Mouse (Mus musculus): ENCODE measurements around the gene Rbm28.
"Not testable (repeated sequence)": the region's sequence is repeated elsewhere in the genome, so short reads cannot be mapped to it uniquely, and the experiment has no call there.

Rbm28 gene

DNA sequence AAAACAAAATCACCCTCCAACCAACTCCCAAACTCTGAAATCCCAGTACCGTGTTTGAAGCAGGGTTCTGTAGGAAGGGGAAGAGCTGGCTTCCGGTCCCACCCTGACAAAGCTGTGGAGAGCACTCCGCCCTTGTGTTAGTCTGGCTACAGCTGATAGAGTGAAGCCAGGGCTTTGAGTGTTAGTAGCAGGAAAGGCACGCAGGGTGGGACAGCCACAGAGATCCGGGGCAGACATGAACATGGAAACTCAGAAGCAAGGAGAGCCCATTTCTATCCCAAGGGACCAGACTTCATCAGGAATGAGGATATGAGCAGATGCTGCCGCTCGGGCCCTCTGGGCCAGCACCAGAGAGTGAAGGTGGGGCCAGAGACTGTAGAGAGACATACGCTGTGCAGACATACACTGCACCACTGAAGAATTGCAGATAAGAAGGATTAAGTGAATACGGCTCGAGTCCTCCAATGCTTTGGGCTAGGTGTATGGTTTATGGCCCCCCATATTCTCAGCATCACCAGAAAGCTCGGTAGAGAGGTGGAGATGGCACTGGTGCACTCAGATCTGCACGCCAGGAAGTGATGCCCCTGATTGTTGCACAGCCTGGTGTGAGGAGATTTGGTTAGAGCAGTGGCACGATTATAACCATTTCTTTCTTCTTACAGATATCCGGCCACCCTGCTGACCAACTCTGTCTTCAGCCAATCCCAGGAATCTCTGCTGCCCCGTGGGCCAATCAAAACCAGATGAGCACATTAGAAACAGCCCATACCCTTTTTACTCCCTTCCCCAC lies 29.4 kb upstream of the Rbm28 start:
- DNase-seq (ENCODE audit: low read depth, low spot score) = peak; percentile 56

DNA sequence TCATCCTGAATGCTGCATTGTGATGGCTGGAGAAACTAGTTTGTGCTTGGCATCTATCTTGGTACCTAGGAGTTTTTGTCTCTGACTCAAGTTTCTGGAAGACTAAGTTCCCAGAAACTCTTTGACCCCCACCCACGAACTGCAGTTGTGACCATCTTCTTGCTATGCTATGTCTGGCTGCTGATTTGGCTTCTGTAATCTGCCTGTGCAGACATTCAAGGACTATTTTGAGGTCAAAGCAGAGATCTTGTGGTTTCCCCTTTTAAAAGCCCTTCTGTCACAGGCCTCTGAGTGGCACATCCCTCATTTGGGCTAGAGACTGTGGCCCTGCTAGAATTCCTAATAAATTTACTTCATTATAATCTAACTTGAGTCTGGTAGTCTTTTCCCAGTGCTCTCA lies 23.1 kb upstream of the Rbm28 start:
- no peak for DNase-seq (ENCODE audit: low read depth, low spot score)

DNA sequence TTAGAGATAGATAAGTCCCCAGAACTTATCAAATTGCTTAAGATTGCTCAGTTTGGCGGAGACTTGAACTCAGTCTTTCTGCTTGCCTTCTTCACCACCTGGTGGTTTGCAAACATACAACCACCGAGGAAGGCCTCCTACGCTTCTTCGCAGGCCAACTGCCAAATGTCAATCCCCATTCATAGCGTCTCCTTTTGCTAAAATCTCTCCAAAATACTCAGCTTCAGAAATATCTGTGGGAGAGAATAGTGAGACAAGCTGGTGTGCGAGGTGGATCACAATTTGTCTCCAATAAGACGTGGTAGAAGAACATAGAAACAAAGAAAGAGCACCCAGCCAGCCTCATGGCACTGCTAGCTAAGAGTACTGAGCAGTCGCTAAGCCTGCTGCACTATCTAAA lies 15.0 kb upstream of the Rbm28 start:
- no peak for DNase-seq (ENCODE audit: low read depth, low spot score)

DNA sequence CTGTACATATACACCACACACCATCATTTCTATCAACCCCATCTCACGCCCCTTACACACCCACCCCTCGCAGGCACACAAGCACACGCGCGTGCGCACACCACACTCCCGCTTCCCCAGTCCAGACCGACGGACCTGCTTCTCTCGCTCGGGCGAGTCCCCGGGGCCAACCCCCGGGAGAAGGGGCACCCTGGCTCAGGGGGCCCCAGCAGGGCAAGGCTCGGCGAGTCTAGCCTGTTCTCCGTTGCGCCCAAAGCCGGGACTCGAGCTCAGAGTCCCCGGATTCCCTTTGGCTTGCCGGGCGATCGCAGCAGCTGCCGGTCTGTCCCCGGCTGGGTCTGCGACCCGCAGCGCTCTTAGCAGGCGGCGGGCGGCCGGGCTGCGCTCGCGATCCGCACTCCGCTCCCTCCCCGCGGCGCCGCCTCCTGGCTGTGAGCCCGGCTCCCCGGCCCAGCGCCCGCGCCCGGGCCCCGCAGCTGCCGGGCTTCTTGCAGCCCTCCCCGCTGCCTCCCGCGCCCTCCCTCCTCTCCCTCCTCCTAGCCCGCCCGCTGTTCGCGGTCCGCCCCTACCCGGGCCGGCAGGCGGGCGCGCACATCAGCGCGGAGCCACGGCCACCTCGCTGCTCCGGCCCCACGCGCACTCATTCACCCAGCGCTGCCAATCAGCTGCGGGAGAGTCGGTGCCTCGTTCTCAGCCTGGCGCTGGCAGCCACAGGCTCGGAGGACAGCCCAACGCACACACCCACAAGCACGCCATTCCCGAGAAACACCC lies 14.3 kb upstream of the Rbm28 start, which contains the start of gene Prrt4:
Gene Prrt4 (minus strand): TSS at position 697 of the 771 bp plus-strand sequence.
- peak; percentile 83 for DNase-seq (ENCODE audit: low read depth, low spot score)

DNA sequence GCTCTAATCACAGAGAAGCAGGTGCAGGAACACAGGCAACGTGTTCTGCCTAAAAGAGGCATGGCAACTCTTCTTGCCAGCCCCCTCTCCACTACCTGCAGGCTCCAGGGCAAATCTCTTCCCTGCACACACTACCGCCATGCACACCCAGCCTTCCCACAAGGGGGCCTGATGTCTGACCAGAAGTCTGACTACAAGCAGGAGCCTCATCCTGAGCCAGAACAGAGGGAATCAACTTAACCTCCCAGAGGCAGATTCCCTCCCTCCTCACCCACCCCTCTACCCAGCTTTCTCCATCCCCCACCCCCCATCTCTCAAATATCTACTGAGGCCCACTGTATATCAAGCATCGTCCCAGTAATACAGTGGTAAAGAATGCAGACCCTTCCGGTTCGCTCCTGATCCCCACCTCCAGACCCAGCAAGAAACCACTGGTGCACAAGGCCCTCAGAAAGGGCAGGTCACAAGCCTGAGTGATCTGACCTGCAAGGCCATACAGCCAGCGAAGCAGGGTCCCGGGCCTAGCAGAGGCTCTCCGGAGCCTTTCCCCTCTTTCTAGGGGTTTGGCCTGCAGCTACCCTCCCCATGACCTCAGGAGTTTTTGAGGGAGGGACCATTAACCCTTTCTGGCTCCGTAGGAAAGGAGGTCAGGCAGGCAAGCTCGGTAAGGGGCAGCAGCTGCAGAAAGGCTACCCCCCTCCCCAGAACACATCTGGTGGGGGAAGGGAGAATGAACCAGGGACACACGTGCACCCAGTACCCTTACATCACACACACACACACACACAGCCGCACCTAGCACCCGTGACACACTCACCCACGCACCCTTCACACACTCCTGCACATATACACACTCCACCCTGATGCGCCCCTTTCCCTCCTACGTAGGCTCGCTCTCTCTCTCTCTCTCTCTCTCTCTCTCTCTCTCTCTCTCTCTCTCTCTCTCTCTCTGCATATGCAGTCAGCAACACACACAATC lies 13.4 kb upstream of the Rbm28 start:
- peak; percentile 54 for DNase-seq (ENCODE audit: low read depth, low spot score)

DNA sequence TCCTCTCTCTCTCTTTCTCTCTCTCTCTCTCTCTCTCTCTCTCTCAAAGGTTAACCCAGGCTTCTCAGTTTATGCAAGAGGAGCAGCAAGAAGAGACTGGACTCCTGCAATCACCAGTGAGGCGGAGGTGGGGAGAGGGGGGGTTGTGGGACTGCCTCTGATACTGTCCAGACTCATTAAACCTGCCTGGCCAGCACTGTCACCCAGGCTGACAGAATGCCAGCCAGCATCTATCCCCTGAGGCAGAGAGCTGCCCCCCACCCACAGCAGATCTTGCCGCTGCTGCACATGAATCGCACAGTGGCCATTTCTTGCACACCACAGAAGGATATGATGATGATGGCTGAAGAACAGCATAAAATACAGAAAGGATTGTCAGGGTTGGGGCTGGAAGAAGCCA lies 10.3 kb upstream of the Rbm28 start:
- no peak for DNase-seq (ENCODE audit: low read depth, low spot score)

DNA sequence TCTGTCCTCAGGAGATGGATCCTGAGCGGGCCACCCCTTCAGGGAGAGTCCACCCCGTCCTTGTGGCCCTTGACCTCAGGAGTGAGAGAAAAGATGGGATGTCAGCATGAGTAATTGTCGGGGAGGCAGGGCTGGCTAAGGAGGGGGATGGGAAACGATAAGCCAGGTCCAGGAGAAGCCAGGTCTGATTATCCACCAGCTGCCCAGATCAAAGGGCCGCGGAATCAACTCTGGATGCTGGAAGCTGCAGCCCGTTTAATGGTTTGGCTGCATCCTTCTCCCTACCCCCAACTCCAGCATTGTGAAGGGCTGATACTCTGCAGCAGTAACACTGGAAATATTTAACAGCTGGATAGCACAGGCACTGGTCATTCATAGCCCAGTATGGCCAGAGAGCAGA lies 9.6 kb upstream of the Rbm28 start:
- DNase-seq (ENCODE audit: low read depth, low spot score) = no peak

DNA sequence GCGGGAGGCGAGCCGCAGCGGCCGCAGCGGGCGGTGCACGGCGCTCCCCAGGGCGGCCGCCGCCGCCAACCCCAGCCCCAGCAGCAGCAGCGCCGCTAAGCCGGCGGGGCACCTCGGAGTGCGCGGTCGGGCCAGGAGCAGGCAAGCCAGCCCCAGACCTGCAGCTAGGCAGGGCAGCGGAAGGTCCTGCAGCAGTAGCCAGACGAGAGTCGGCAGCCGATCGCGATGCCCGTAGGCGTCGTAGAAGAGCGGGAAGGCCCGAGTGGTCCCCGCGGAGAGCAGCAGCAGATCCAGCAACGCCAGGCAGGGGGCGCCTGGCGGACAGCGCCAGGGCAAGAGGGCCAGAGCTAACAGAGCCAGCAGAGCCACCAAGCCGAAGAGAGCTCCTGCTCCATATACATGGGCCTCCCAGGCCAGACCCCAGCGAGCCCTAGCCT lies 6.2 kb upstream of the Rbm28 start:
- peak; percentile 90 for DNase-seq (ENCODE audit: low read depth, low spot score)

DNA sequence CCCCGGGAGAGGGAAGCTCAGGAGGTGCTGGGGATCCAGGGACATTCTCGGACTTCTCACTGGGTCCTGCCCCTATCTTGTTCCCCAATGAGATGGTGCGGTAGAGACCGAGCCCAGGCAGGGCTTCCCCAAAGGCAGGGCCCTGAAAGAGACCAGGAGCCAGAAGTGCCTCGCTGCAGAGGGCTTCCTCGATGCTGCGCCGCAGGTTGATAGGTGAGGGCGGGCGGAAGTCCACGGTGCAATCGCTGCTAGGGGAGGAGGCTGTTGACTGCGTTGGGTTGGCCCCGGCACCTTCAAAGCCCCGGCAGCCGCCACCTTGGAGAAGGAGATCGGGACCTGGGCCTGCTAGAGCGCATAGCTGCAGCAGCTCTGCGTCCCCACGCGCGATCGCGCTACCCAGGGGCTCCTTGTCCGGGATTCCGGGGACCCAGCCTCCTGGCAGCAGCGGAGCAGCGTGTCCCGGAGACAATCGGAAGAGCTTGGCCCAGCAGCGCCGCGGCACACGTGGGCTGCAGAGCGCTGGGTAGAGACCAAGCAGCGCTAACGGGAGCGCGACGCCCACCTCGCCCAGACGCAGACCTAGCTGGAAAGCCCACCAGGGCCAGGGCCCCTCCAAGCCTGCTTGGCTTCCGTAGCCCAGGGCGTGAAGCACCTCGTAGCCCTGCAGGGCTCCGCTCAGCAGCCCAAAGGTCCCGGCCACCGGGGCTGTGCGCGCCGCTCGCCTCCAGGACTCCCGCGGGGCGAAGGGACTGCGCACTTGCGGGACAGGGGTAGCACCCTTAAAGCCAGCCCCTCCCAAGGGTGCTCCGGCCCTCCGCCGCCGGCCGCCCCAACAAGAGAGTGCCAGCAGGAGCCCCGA lies 5.5 kb upstream of the Rbm28 start:
- peak; percentile 85 for DNase-seq (ENCODE audit: low read depth, low spot score)

DNA sequence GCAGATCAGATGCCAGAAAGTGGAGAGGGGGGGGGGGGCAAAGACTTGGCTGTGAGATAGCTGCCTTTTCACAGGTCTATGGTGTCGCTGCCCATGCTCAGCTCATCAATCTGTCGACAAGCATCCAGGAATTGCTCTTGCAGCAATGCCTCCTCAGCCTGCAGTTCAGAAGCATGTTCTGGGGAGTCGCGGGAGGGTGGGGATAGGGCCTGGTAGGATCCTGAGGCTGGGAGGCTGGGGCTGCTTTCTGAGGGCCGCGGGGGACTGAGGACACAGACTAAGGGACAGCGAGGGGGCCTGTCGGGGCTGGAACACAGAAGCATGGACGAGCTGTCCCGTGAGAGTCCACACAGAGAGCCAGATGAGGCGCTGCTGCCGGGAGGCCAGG lies 4.9 kb upstream of the Rbm28 start:
- no peak for DNase-seq (ENCODE audit: low read depth, low spot score)

DNA sequence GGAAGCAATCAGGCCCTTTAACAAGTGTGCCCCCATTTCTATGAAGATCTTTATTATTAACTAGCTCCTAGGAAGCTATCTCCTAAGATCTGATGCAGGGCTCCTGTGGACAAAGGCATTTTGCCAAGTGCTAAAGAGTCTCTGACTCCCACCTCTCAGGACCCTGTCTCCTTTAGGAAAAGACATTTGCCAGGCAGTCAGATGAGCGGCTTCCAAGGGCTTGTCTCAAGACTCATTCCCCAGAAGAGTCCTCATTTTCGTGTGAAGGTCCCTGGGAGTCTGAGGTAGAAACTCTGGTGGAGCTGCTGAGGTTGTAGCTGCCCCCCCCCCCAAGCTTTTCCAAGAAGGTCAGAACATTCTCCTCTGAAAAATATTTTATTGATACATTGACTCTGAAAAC lies 4.1 kb upstream of the Rbm28 start:
- DNase-seq (ENCODE audit: low read depth, low spot score) = no peak

DNA sequence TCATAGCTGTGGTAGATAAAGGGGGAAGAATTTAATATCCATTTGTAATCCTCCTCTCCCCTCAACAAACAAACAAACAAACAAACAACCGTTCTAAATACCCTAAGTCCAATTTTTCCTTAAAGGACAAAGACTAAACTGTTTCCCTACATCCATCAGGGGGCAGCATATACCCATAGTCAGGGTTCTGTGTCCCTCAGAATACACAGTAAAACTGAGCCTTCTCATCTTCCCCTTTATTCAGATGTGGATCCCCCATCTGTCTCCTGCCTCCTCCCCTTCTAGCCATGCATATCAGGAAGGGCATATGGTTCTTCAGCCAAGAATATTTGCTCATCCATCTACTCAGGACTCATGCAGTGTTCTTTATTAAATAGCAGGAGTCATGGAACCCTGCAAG lies 1.4 kb upstream of the Rbm28 start:
- peak; percentile 61 for DNase-seq (ENCODE audit: low read depth, low spot score)

DNA sequence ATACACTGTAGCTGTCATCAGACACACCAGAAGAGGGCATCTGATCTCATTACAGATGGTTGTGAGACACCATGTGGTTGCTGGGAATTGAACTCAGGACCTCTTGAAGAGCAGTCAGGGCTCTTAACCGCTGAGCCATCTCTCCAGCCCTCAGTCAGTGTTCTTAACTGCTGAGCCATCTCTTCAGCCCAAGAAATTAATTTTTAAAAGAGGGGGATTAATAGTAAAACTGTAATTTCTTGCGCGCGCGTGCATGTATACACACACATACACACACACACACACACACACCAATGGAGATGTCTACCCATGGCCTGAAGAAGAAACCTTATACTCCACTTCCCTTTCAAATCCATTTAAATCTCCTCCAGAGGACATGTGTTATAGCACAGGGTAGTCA lies 3.5 kb downstream of the Rbm28 start:
- DNase-seq (ENCODE audit: low read depth, low spot score) = not testable (repeated sequence)

DNA sequence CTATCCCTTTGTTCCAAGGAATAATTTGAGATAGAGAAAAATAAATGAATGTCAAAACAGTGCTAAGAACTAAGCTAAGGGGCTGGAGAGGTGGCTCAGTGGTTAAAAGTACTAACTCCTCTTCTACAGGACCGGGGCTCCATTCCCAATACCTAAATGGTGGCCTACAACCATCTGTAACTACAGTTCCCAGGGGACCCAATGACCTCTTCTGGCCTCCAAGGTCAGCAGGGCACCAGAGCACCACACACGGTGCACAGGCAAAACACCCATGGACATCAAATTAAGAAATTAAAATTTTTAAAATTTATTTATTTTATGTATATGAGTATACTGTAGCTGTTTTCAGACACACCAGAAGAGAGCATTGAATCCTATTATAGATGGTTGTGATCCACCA lies 4.0 kb downstream of the Rbm28 start:
- DNase-seq (ENCODE audit: low read depth, low spot score) = no peak

DNA sequence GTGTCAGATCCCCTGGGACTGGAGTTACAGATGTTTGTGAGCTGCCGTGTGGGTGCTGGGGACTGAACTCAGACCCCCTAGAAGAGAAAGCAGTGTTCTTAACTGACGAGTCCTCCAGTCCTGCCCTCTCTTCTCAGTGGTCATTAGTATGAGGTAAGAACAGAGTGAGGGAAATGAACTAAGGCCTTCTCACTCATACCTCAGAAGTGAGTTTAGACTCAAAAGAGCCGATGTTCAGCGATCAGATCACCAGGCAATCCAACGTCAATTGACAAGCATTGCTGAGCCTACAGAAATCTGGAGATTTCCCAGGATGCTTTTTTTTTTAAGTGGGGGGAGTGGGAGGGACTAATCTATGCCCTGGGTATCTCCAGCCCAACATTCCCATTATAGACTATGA lies 8.5 kb downstream of the Rbm28 start:
- no peak for DNase-seq (ENCODE audit: low read depth, low spot score)

DNA sequence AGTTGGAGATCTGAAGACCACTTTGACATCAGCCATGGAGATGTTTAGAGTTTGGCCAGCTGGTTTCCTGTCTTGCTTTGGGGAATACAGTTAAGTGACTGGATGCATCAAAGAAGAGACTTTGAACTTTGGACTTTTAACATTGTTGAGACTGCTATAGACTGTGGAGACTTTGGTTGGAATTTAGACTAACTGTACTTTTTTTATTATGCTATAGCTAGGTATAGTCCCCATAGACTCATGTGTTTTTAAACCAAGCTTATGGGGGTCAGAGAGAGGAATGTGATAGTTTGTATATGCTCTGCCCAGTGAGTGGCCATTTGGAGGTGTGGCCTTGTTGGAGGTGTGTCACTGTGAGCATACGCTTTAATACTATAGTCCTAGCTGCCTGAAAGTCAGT lies 14.8 kb downstream of the Rbm28 start:
- no peak for DNase-seq (ENCODE audit: low read depth, low spot score)

DNA sequence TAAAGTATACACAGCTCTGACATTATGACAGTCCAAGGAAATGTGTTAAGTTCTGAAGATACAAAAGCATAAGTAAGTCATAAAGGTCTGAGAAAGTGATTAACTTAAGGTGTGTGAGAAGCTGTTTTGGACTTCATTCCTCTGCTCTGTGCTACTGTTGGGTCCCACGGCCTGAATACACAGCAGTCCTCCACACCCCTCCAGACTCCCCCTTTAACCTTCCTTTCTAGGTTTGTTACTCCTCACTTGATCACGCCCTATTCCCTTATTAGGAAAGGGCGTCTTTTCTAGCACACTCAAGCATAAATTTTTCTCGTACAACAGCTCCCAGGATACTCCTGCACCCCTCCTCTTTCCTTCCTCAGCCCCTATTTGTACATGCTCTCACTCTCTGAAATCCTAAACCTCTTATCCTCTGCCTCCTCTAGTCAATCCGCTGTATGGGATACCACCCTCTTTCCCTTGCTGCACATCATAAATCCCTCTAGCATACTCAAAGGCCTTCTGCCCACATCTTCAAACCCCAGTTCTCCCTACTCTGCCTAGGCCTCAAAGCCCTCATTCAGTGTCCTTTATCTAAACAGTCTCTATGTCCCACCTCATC lies 17.3 kb downstream of the Rbm28 start:
- no peak for DNase-seq (ENCODE audit: low read depth, low spot score)

DNA sequence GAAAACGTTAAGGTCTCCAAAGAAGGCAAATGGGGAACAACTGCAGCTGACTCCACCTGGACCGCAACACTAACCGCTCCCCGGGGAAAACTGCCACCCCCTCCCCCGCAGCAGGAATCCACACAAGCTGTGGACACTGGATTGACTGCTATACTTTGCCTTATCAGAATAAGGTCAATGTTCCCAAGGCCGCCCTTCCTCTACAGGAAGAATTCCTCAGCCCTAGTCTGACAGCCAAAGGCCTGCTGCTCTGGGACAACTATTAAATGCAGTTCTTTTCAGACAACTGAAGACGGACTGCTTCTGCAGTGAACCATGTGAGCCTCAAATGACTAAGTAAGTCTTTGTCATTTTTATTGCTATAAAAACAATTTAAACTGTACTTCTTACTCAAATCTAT lies 18.2 kb downstream of the Rbm28 start:
- DNase-seq (ENCODE audit: low read depth, low spot score) = no peak

DNA sequence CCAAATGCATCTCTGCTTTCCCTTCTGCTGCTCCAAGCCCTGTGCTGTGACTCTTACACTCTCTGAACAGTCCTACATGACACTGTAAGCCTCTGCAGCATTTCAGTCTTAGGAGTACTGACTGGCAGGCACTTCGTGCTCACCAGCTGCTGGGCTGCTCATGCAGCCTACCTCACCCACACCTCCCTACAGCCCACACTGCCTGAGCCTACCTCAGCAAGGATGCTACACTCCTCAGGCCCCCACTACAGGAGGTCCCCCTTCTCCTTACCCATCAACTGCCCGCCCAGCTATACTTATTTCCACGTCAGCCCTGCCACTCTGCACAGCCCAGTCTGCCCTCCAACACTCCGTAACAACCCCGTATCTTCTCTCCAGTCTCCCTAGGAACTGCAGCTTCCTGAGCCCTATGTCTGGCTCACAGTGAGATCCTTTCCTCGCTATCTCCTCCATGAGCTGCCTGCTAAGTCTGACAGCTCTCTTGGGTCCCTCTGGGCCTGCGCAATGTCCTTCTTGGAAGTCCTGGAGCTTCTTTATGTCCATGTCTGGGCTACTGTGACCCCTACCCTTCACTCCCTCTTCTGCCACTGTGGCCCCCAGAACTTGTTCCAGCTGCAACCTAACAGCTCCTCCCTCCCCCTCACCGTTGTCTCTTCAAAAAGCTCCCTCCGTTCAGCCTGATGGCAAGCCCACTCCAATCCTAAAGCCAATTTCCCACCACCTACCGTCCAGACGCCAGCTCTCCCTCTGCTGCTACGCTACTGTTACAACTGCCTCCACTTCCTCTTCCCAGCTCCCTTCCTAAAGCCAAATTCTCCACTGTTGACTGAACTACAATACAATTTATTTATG lies 19.1 kb downstream of the Rbm28 start:
- DNase-seq (ENCODE audit: low read depth, low spot score) = no peak

DNA sequence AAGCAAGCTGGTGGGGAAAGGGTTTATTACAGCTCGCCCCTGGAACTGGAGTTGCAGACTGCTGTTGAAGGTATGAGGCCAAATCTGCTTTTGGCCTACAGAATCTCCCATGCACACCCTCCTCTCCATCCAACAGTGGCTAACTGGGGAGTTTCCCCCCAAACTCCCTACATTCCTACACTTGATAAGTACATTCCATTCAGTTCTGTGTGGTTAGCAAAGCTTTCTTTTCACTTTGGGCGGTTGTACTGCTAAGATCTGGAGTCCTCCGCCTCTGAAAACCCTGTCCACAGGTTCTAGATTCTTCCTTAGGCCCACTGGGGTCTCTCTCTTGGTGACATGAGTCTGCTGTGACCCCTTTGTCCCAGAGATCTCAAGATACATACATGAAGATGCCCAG lies 19.8 kb downstream of the Rbm28 start:
- no peak for DNase-seq (ENCODE audit: low read depth, low spot score)

Data from ZHBTc4 (cell line).